ENCODE assay signal across 17 mouse cellular contexts in genomic region chr5:125357543-125358269, GRCm38 (mm10). TPM values are rescaled to one million over a fixed set of nuclear protein-coding genes. Genes with fewer than 3 reads are reported as not detected.
A peak's percentile ranks its signal among the peaks of the same experiment; 100 is the strongest.
DNase-seq lines count a peak whose midpoint lies in the region; ATAC-seq and TF ChIP-seq lines count a peak whose summit lies in the region.
"Had no signal": no experiment of that assay in that cellular context is flagged by ENCODE, and none has a peak within 500 bp of the region (broad histone marks: within the 10 kb centered on the region; RNA-seq: fewer than 3 reads in every experiment).

No protein-coding gene starts in this region.

- intact Hi-C loops in heart, postnatal 25 days (cut with DNase I): no loop called here

- H3K4me1 ChIP-seq in heart, postnatal 0 days (ENCODE audit: control insufficient read depth, insufficient read depth): no peaks in the 10 kb centered on the region
- peaks cover 7% of the 10 kb centered on the region; the same call in 1 of the 2 replicates for H3K4me1 ChIP-seq in spleen, adult 2 months (ENCODE audit: control insufficient read depth, insufficient read depth, insufficient read length)
- H3K4me1 ChIP-seq in liver, embryonic 14.5 days (replicated peaks; ENCODE audit: control insufficient read depth in 2 of 2, insufficient read depth in 2 of 2, low read length in 1 of 2): peaks cover 0 to 2% of the 10 kb centered on the region in 2 experiments; a peak in 2 of 4 replicates
- H3K4me1 ChIP-seq: hindbrain, embryonic 15.5 days; neural tube, embryonic 13.5 days had no signal

- no peak for TF ChIP-seq CTCF in heart, postnatal 0 days (IDR thresholded peaks at IDR 0.05; ENCODE audit: low read depth)
- TF ChIP-seq CTCF in spleen, adult 2 months (IDR thresholded peaks at IDR 0.05; ENCODE audit: extremely low read depth, insufficient read depth, insufficient read length, insufficient replicate concordance): no peak
- TF ChIP-seq CTCF in liver, embryonic 14.5 days (IDR thresholded peaks at IDR 0.05; ENCODE audit: low read depth): no peak

- H3K4me3 ChIP-seq in heart, postnatal 0 days (ENCODE audit: low read depth, low read length): no peak overlapping the region
- H3K4me3 ChIP-seq in spleen, adult 2 months (ENCODE audit: extremely low read depth, insufficient read depth, insufficient read length): peak overlapping the region; percentile 29
- H3K4me3 ChIP-seq in liver, embryonic 14.5 days (ENCODE audit: insufficient read depth in 1 of 2, low read depth in 2 of 2, low read length in 2 of 2): no peak overlapping the region
- H3K4me3 ChIP-seq: forebrain, embryonic 13.5 days; hindbrain, embryonic 15.5 days; neural tube, embryonic 13.5 days had no signal

- H3K4me2 ChIP-seq in heart, postnatal 0 days (ENCODE audit: low read depth, low read length): peak overlapping the region; percentile 24
- H3K4me2 ChIP-seq in liver, embryonic 14.5 days (ENCODE audit: low read depth): peak overlapping the region; percentile 31
- H3K4me2 ChIP-seq: forebrain, embryonic 13.5 days; hindbrain, embryonic 15.5 days; neural tube, embryonic 13.5 days had no signal

- H3K36me3 ChIP-seq in heart, postnatal 0 days (replicated peaks; ENCODE audit: control insufficient read depth, insufficient read depth, low read length): no peaks in the 10 kb centered on the region
- no peaks in the 10 kb centered on the region for H3K36me3 ChIP-seq in spleen, adult 2 months (ENCODE audit: control insufficient read depth, insufficient read depth, low read length)
- no peaks in the 10 kb centered on the region for H3K36me3 ChIP-seq in liver, embryonic 14.5 days (replicated peaks; ENCODE audit: control insufficient read depth, insufficient read depth, low read depth)
- H3K36me3 ChIP-seq: hindbrain, embryonic 15.5 days; neural tube, embryonic 13.5 days had no signal

- DNase-seq in heart, postnatal 0 days (ENCODE audit: low spot score): no peak
- no peak for DNase-seq in heart, postnatal 25 days (ENCODE audit: low spot score)
- no peak for DNase-seq in spleen, adult 2 months (ENCODE audit: low read depth in 1 of 2, low spot score in 2 of 2)
- no peak for DNase-seq in spleen, adult 12 weeks (ENCODE audit: low spot score)
- no peak for DNase-seq in liver, embryonic 14.5 days (ENCODE audit: low read depth in 3 of 3, low spot score in 3 of 3)
- no peak for DNase-seq in adrenal gland, postnatal 25 days
- DNase-seq: adrenal gland, postnatal 14 days; cerebellum, adult 9-11 months; kidney, adult 11 months; kidney, postnatal 25 days; right cerebral cortex, postnatal 4 days had no signal

- WGBS in heart, postnatal 0 days: 69% methylated on average over 12 of the region's 12 CpGs
- WGBS in spleen, adult 2 months: 53% methylated on average over 12 of the region's 12 CpGs
- WGBS in liver, embryonic 14.5 days (ENCODE audit: insufficient replicate concordance): 53% methylated on average over 12 of the region's 12 CpGs

- H3K27me3 ChIP-seq in heart, postnatal 0 days (ENCODE audit: control insufficient read depth, insufficient read depth, low read length): no peaks in the 10 kb centered on the region
- H3K27me3 ChIP-seq in spleen, adult 2 months (ENCODE audit: control insufficient read depth, insufficient read depth, low read length): no peaks in the 10 kb centered on the region
- H3K27me3 ChIP-seq in liver, embryonic 14.5 days (ENCODE audit: control insufficient read depth, insufficient read depth, low read length): no peaks in the 10 kb centered on the region
- H3K27me3 ChIP-seq: forebrain, embryonic 13.5 days; hindbrain, embryonic 15.5 days; neural tube, embryonic 13.5 days had no signal

- H3K9me3 ChIP-seq in heart, postnatal 0 days (replicated peaks; ENCODE audit: control insufficient read depth, low read length): no peaks in the 10 kb centered on the region
- no peaks in the 10 kb centered on the region for H3K9me3 ChIP-seq in liver, embryonic 14.5 days (ENCODE audit: control insufficient read depth, low read length)
- H3K9me3 ChIP-seq: hindbrain, embryonic 15.5 days; neural tube, embryonic 13.5 days had no signal

- TF ChIP-seq EP300 in heart, postnatal 0 days (IDR thresholded peaks at IDR 0.05; ENCODE audit: low read depth): no peak
- no peak for TF ChIP-seq EP300 in liver, embryonic 14.5 days (IDR thresholded peaks at IDR 0.05; ENCODE audit: low read depth)

- no peak overlapping the region for H3K9ac ChIP-seq in heart, postnatal 0 days (replicated peaks; ENCODE audit: low read depth, low read length)
- H3K9ac ChIP-seq in liver, embryonic 14.5 days (replicated peaks): no peak overlapping the region
- H3K9ac ChIP-seq: forebrain, embryonic 13.5 days; hindbrain, embryonic 15.5 days; neural tube, embryonic 13.5 days had no signal

- TF ChIP-seq POLR2A in spleen, adult 2 months (IDR thresholded peaks at IDR 0.05; ENCODE audit: low read depth, low read length): no peak

- H3K27ac ChIP-seq in heart, postnatal 0 days (ENCODE audit: low read depth): 0 out of 2 replicates have a peak overlapping the region, but pooled peaks have one; percentile 38
- peak overlapping the region; percentile 44 for H3K27ac ChIP-seq in spleen, adult 2 months (ENCODE audit: insufficient read depth, low read length)
- no peak overlapping the region for H3K27ac ChIP-seq in liver, embryonic 14.5 days
- H3K27ac ChIP-seq: forebrain, embryonic 13.5 days; hindbrain, embryonic 15.5 days; neural tube, embryonic 13.5 days had no signal

- 0 out of 2 replicates have a peak, but pooled peaks have one; percentile 12 for ATAC-seq in heart, postnatal 0 days (ENCODE audit: insufficient read depth, low read depth)
- no peak for ATAC-seq in liver, embryonic 14.5 days (ENCODE audit: insufficient read depth)
- ATAC-seq in granulocyte monocyte progenitor cell, adult 5-6 weeks (replicated peaks; ENCODE audit: poor library complexity, severe bottlenecking): no peak
- ATAC-seq: forebrain, embryonic 13.5 days had no signal

RNA-seq across cellular contexts. Expression of gene Scarb1, which starts 16.8 kb away (rescaled TPM):
- total RNA-seq in heart, postnatal 0 days (2014; rRNA removed; ENCODE audit: low replicate concordance): 79.8 and 84.2 TPM in 2 replicates
- polyA plus RNA-seq in heart, postnatal 0 days (2015; fragmentation: Nextera tagmentation; extraction: Ambion mirVana): 53.7 and 58.2 TPM in 2 replicates
- 10 to 100 TPM; 29.6 to 35.2 TPM for total RNA-seq in heart, postnatal 25 days (2021)
- polyA plus RNA-seq in spleen, adult 2 months (2012; rRNA removed): 76.0 and 93.6 TPM in 2 replicates
- polyA plus RNA-seq in liver, embryonic 14.5 days (2012; rRNA removed): 50.1 and 54.1 TPM in 2 replicates
- 41.6 and 50.6 TPM in 2 replicates for polyA plus RNA-seq in liver, embryonic 14.5 days (2014; fragmentation: Nextera tagmentation; extraction: Ambion mirVana)
- 80.2 and 145 TPM in 2 replicates for total RNA-seq in granulocyte monocyte progenitor cell, adult 5-6 weeks (2014; fragmentation: Nextera tagmentation)
- 49.0 and 53.9 TPM in 2 replicates for total RNA-seq in granulocyte monocyte progenitor cell, adult 5-6 weeks (2017)
- 1,988 and 2,596 TPM in 2 replicates for total RNA-seq in adrenal gland, postnatal 25 days (2021)

RNA-seq across cellular contexts. Expression of gene Gm10382, which starts 31.4 kb away (rescaled TPM):
- not detected in 2 replicates for total RNA-seq in heart, postnatal 0 days (2014; rRNA removed; ENCODE audit: low replicate concordance)
- 0.32 and 0.78 TPM in 2 replicates for polyA plus RNA-seq in heart, postnatal 0 days (2015; fragmentation: Nextera tagmentation; extraction: Ambion mirVana)
- total RNA-seq in heart, postnatal 25 days (2021): under 1 TPM in 1 of 2 experiments, not detected in 1; 0.22 TPM
- 0.08 and 0.15 TPM in 2 replicates for polyA plus RNA-seq in spleen, adult 2 months (2012; rRNA removed)
- polyA plus RNA-seq in liver, embryonic 14.5 days (2012; rRNA removed): 0.05 and 0.10 TPM in 2 replicates
- not detected in 2 replicates for polyA plus RNA-seq in liver, embryonic 14.5 days (2014; fragmentation: Nextera tagmentation; extraction: Ambion mirVana)
- total RNA-seq in granulocyte monocyte progenitor cell, adult 5-6 weeks (2014; fragmentation: Nextera tagmentation): 0.96 TPM in 1 of 2 replicates, not detected in the other
- 0.26 TPM in 1 of 2 replicates, not detected in the other for total RNA-seq in granulocyte monocyte progenitor cell, adult 5-6 weeks (2017)
- total RNA-seq in adrenal gland, postnatal 25 days (2021): not detected in 2 replicates
- total RNA-seq: gastrocnemius, postnatal 4 days; midbrain, postnatal 0 days had no signal

RNA-seq across cellular contexts. Expression of gene Ubc, which starts 32.3 kb away (rescaled TPM):
- total RNA-seq in heart, postnatal 0 days (2014; rRNA removed; ENCODE audit: low replicate concordance): 889 and 1,003 TPM in 2 replicates
- 742 and 892 TPM in 2 replicates for polyA plus RNA-seq in heart, postnatal 0 days (2015; fragmentation: Nextera tagmentation; extraction: Ambion mirVana)
- total RNA-seq in heart, postnatal 25 days (2021): 1,000 to 10,000 TPM in 1 of 2 experiments, 100 to 1,000 TPM in 1; 907 to 1,197 TPM
- polyA plus RNA-seq in spleen, adult 2 months (2012; rRNA removed): 316 and 423 TPM in 2 replicates
- 155 and 221 TPM in 2 replicates for polyA plus RNA-seq in liver, embryonic 14.5 days (2012; rRNA removed)
- polyA plus RNA-seq in liver, embryonic 14.5 days (2014; fragmentation: Nextera tagmentation; extraction: Ambion mirVana): 313 and 374 TPM in 2 replicates
- total RNA-seq in granulocyte monocyte progenitor cell, adult 5-6 weeks (2014; fragmentation: Nextera tagmentation): 126 and 139 TPM in 2 replicates
- total RNA-seq in granulocyte monocyte progenitor cell, adult 5-6 weeks (2017): 236 and 280 TPM in 2 replicates
- total RNA-seq in adrenal gland, postnatal 25 days (2021): 1,462 and 1,631 TPM in 2 replicates

Comparison
In these comparisons a context has a peak if more than half of its experiments do, and no peak if none do; other contexts are left out.
1. RNA of gene Scarb1, which starts 16.8 kb away (total RNA-seq): 1,988 to 2,596 TPM in adrenal gland, postnatal 25 days; 49.0 to 145 TPM in granulocyte monocyte progenitor cell, adult 5-6 weeks, 79.8 to 84.2 TPM in heart, postnatal 0 days and 29.6 to 35.2 TPM in heart, postnatal 25 days; every median in the first group is over 10 times any median in the second.